Mouse (Mus musculus): ENCODE results near the gene Fcgr2b. TPM values are rescaled to one million over a fixed set of nuclear protein-coding genes. Genes with fewer than 3 reads are reported as not detected.
"Not testable (repeated sequence)": the region's sequence is repeated elsewhere in the genome, so short reads cannot be mapped to it uniquely, and the experiment has no call there.

Fcgr2b gene
- polyA plus RNA-seq, 1 experiment from 2014 or later: 1.8 TPM

- no peaks in the 10 kb centered on the region for H3K36me3 ChIP-seq (replicated peaks)
- H3K27ac ChIP-seq: no peak overlapping the region
- no peak for ATAC-seq (replicated peaks)
- H3K4me3 ChIP-seq: no peak overlapping the region
- H3K9me3 ChIP-seq: no peaks in the 10 kb centered on the region
- 85% methylated on average over 4 of the region's 4 CpGs for WGBS
- no peak overlapping the region for H3K9ac ChIP-seq
- H3K4me2 ChIP-seq: no peak overlapping the region
- no peaks in the 10 kb centered on the region for H3K27me3 ChIP-seq (replicated peaks)
- no peaks in the 10 kb centered on the region for H3K4me1 ChIP-seq
These were observed 3.4 kb downstream of the Fcgr2b start for GRCm38 (mm10) chr1:170972936-170973335.

- no peak for ATAC-seq (replicated peaks)
- H3K27ac ChIP-seq: no peak overlapping the region
- H3K4me2 ChIP-seq: no peak overlapping the region
- WGBS: 86% methylated on average over 6 of the region's 6 CpGs
- H3K4me3 ChIP-seq: no peak overlapping the region
- no peak overlapping the region for H3K9ac ChIP-seq
- H3K36me3 ChIP-seq (replicated peaks): no peaks in the 10 kb centered on the region
- no peaks in the 10 kb centered on the region for H3K9me3 ChIP-seq
- H3K27me3 ChIP-seq (replicated peaks): no peaks in the 10 kb centered on the region
- no peaks in the 10 kb centered on the region for H3K4me1 ChIP-seq
These were observed 3.9 kb downstream of the Fcgr2b start for GRCm38 (mm10) chr1:170972494-170972893.

DNA sequence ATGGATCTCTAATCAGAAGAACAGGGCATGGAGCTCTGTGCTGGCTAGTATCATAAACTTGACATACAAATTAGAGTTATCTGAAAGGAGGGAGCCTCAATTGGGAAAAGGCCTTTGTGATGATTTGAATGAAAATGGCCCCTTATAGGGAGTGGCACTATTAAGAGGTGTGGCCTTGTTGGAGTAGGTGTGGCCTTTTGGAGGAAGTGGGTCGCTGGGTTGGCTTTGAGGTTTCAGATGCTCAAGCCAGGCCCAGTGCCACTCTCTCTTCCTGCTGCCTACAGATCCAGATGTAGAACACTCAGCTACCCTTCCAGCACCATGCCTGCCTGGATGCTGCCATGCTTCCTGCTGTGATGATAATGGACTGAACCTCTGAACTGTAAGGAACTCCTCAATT, 7.8 kb downstream of the Fcgr2b start:
- Histone ChIP-seq H3K4me3 (no peak overlapping the region), H3K9me3 (no peaks in the 10 kb centered on the region), H3K4me2 (no peak overlapping the region), H3K27ac (no peak overlapping the region), H3K36me3 (replicated peaks) (no peaks in the 10 kb centered on the region), H3K4me1 (no peaks in the 10 kb centered on the region), H3K27me3 (replicated peaks) (no peaks in the 10 kb centered on the region), H3K9ac (no peak overlapping the region)
- WGBS: 91% methylated on average over 1 of the region's 1 CpGs
- no peak for ATAC-seq (replicated peaks)

DNA sequence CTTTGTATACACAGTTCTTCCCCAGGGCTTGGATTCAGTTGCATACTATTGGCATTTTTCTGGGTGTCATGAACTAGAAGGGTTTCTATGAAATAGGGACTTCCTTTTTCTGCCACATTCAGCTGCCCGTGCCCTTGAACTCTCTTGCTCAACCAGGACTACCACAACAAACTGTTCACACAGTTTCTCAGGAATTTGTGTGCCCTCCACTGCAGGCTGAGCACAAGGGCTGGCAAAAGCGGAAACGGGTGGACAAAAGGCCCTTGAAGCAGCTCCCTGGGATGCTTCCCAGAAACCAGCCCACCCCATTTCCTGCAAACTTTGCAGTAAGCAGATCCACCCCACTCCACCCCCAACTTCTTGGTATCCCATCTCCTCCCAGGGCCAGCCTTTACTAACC, 8.8 kb downstream of the Fcgr2b start:
- H3K36me3 ChIP-seq (replicated peaks): no peaks in the 10 kb centered on the region
- no peak overlapping the region for H3K9ac ChIP-seq
- WGBS: 76% methylated on average over 3 of the region's 3 CpGs
- no peaks in the 10 kb centered on the region for H3K4me1 ChIP-seq
- no peak for ATAC-seq (replicated peaks)
- H3K4me2 ChIP-seq: no peak overlapping the region
- H3K27ac ChIP-seq: no peak overlapping the region
- H3K27me3 ChIP-seq (replicated peaks): no peaks in the 10 kb centered on the region
- H3K4me3 ChIP-seq: no peak overlapping the region
- H3K9me3 ChIP-seq: no peaks in the 10 kb centered on the region

DNA sequence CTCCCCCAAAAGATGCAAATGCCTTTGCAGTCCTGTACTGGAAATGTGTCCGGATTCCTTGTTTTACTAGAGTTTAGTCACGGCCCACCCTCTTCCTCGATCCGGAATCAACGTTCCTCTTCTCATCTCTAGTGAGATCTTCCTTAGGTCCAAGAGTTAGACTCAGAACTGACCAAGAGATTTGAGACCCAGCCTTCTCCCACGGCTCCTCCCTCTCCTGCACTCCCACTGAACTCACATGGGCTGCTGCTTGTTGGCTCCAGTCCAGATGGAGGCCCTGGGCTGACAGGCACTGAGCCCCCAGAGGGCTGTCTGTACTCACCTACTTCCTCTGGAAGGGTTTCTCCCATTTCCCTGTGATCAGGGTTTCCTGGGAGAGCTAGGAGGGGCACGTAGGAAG, 13.3 kb downstream of the Fcgr2b start:
- no peak overlapping the region for H3K27ac ChIP-seq
- H3K36me3 ChIP-seq (replicated peaks): no peaks in the 10 kb centered on the region
- 77% methylated on average over 7 of the region's 7 CpGs for WGBS
- H3K9ac ChIP-seq: no peak overlapping the region
- ATAC-seq (replicated peaks): no peak
- H3K27me3 ChIP-seq (replicated peaks): no peaks in the 10 kb centered on the region
- no peaks in the 10 kb centered on the region for H3K9me3 ChIP-seq
- no peak overlapping the region for H3K4me3 ChIP-seq
- no peak overlapping the region for H3K4me2 ChIP-seq
- no peaks in the 10 kb centered on the region for H3K4me1 ChIP-seq

DNA sequence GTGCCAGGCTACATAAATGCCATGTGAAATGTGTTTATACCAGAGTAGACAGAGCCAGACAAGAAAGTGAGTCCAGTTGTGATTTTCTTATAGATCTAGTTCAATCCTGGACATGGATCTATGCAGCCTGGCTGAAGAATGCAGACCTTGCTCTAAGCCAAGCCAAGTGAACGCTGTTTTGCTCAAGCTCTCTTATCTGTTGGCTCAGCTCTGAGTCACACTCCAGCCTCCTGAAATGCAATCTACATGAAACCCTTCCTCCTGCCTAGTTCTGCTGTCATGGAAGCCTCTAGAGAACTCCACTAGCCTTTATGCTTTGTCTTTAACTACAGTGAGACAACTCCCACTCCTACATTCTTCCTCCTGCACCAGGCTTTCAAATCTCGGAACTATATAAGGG, 14.0 kb downstream of the Fcgr2b start:
- H3K9ac ChIP-seq: no peak overlapping the region
- ATAC-seq (replicated peaks): no peak
- no peak overlapping the region for H3K27ac ChIP-seq
- H3K4me1 ChIP-seq: no peaks in the 10 kb centered on the region
- no peaks in the 10 kb centered on the region for H3K36me3 ChIP-seq (replicated peaks)
- no peak overlapping the region for H3K4me2 ChIP-seq
- 82% methylated on average over 2 of the region's 2 CpGs for WGBS
- H3K27me3 ChIP-seq (replicated peaks): no peaks in the 10 kb centered on the region
- no peak overlapping the region for H3K4me3 ChIP-seq
- no peaks in the 10 kb centered on the region for H3K9me3 ChIP-seq

DNA sequence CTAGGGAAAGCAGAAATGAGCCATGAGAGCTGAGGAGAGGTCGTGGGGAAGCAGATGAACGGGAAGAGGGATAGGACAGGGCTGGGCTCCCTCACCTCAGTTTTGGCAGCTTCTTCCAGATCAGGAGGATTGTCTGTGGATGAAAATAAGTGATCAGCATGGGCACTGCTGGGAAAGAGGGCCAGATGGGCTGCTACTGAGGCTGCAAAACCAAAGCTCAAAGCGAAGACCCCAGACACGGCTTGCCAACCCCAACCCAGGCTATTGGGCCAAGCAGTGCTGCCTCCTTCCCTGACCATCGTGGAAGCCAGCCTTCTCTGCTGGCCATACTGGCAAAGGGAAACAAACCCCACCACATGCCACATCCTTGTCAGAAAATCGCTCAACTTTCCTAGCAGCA, 15.2 kb downstream of the Fcgr2b start:
- H3K4me1 ChIP-seq: no peaks in the 10 kb centered on the region

DNA sequence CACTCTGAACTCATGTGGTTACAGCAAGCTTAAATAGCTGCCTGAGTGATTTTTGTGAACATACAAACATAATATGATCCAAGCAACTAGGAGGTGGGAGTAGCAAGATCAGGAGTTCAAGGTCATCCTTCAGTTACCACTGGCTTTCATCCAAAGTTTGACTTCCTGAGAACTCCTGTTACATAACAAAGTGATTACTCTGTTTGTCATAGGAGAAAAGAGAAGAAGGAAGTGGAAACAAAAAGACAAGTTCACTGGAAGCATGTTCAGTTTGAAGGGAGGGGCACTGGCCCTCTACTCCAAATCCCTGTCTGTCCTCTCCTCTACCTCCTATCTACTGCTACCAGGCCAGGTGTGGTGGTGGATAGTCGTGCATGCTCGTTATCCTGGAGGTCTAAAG, 16.6 kb downstream of the Fcgr2b start:
- Histone ChIP-seq H3K4me1 (no peaks in the 10 kb centered on the region), H3K27me3 (replicated peaks) (no peaks in the 10 kb centered on the region), H3K4me3 (no peak overlapping the region), H3K27ac (no peak overlapping the region), H3K4me2 (no peak overlapping the region), H3K9ac (no peak overlapping the region), H3K9me3 (no peaks in the 10 kb centered on the region), H3K36me3 (replicated peaks) (no peaks in the 10 kb centered on the region)
- WGBS: 81% methylated on average over 2 of the region's 2 CpGs
- ATAC-seq (replicated peaks): no peak

More for the DNA sequence above, 15.2 kb downstream of the Fcgr2b start:
- WGBS: 85% methylated on average over 6 of the region's 6 CpGs
- Histone ChIP-seq H3K9ac (no peak overlapping the region), H3K9me3 (no peaks in the 10 kb centered on the region), H3K27me3 (replicated peaks) (no peaks in the 10 kb centered on the region), H3K36me3 (replicated peaks) (no peaks in the 10 kb centered on the region), H3K4me3 (no peak overlapping the region), H3K27ac (no peak overlapping the region), H3K4me2 (no peak overlapping the region)
- ATAC-seq (replicated peaks): no peak

DNA sequence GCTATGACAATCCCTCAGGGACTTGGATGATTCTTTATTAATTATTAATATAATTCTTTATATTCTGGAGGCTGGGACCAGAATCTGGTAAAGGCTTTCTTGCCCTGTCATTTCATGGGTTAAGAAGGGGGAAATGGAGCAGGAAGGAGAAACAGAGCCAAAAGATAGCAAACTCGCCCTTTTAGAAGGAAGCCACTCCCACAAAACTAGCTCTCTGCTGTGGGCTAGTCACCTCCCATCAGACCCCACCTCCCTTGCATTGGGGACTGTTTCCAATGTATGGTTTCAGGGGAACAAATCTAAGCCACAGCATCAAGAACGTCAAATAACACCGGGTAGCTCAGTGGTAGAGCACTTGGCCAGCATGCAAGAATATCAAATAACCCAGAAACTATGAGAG, 18.1 kb downstream of the Fcgr2b start:
- Histone ChIP-seq H3K27ac (no peak overlapping the region), H3K4me2 (no peak overlapping the region), H3K36me3 (replicated peaks) (no peaks in the 10 kb centered on the region), H3K27me3 (replicated peaks) (no peaks in the 10 kb centered on the region), H3K4me3 (no peak overlapping the region), H3K9ac (no peak overlapping the region), H3K4me1 (no peaks in the 10 kb centered on the region), H3K9me3 (no peaks in the 10 kb centered on the region)
- no peak for ATAC-seq (replicated peaks)
- WGBS: 68% methylated on average over 3 of the region's 3 CpGs

DNA sequence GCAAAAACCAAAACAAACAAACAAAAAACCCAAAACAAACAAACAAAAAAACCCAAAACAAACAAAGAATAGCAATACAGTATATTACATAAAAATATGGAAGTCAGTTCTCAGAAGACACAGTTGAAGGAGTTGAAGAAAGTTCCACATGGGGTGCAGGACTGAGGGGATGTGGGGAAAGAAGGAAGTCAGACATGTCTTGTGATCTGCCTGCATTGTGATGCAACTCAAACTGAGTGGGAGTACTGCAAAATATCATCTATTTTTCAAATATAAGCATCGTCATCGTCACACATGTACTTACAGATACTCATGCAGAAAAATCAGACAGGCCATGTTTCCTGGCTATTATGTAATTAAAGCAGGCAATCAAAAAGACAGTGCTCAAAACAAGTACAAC, 23.2 kb downstream of the Fcgr2b start:
- no peak overlapping the region for H3K4me2 ChIP-seq
- no peaks in the 10 kb centered on the region for H3K27me3 ChIP-seq (replicated peaks)
- H3K27ac ChIP-seq: no peak overlapping the region
- H3K9me3 ChIP-seq: no peaks in the 10 kb centered on the region
- no peak overlapping the region for H3K4me3 ChIP-seq
- ATAC-seq (replicated peaks): no peak
- no peaks in the 10 kb centered on the region for H3K4me1 ChIP-seq
- H3K9ac ChIP-seq: no peak overlapping the region
- H3K36me3 ChIP-seq (replicated peaks): no peaks in the 10 kb centered on the region
- WGBS: 91% methylated on average over 2 of the region's 2 CpGs

- no peak for ATAC-seq (replicated peaks)
- Histone ChIP-seq H3K4me2 (no peak overlapping the region), H3K9me3 (no peaks in the 10 kb centered on the region), H3K9ac (no peak overlapping the region), H3K4me3 (no peak overlapping the region), H3K36me3 (replicated peaks) (no peaks in the 10 kb centered on the region), H3K4me1 (no peaks in the 10 kb centered on the region), H3K27me3 (replicated peaks) (no peaks in the 10 kb centered on the region), H3K27ac (no peak overlapping the region)
- WGBS: 59% methylated on average over 3 of the region's 3 CpGs
These were observed 25.6 kb downstream of the Fcgr2b start for GRCm38 (mm10) chr1:170950772-170951171.

DNA sequence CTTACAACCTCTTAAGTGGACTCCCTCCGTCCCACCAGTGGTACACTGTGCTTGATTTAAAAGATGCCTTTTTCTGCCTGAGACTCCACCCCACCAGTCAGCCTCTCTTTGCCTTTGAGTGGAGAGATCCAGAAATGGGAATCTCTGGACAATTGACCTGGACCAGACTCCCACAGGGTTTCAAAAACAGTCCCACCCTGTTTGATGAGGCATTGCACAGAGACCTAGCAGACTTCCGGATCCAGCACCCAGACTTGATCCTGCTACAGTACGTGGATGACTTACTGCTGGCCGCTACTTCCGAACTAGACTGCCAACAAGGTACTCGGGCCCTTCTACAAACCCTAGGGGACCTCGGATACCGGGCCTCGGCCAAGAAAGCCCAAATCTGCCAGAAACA, 31.4 kb downstream of the Fcgr2b start:
- H3K9ac ChIP-seq; H3K4me3 ChIP-seq; H3K4me1 ChIP-seq; H3K4me2 ChIP-seq; H3K9me3 ChIP-seq; ATAC-seq (replicated peaks); H3K27ac ChIP-seq; H3K27me3 ChIP-seq (replicated peaks); H3K36me3 ChIP-seq (replicated peaks): not testable (repeated sequence)
- WGBS: 94% methylated on average over 9 of the region's 9 CpGs

DNA sequence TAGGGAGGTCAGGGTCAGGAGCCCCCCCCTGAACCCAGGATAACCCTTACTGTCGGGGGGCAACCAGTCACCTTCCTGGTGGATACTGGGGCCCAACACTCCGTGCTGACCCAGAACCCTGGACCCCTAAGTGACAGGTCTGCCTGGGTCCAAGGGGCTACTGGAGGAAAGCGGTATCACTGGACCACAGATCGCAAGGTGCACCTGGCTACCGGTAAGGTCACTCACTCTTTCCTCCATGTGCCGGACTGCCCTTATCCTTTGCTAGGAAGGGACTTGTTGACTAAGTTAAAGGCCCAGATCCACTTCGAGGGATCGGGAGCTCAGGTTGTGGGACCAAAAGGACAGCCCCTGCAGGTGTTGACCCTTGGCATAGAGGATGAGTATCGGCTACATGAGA, 32.2 kb downstream of the Fcgr2b start:
- 96% methylated on average over 9 of the region's 9 CpGs for WGBS
- not testable (repeated sequence) for H3K4me1 ChIP-seq; H3K27ac ChIP-seq; H3K27me3 ChIP-seq (replicated peaks); H3K9ac ChIP-seq; H3K4me3 ChIP-seq; H3K36me3 ChIP-seq (replicated peaks); ATAC-seq (replicated peaks); H3K4me2 ChIP-seq; H3K9me3 ChIP-seq

- Histone ChIP-seq H3K9me3 (no peaks in the 10 kb centered on the region), H3K27ac (no peak overlapping the region), H3K9ac (no peak overlapping the region), H3K4me2 (no peak overlapping the region), H3K27me3 (replicated peaks) (no peaks in the 10 kb centered on the region), H3K4me1 (no peaks in the 10 kb centered on the region), H3K4me3 (no peak overlapping the region), H3K36me3 (replicated peaks) (no peaks in the 10 kb centered on the region)
- no peak for ATAC-seq (replicated peaks)
- WGBS: 88% methylated on average over 12 of the region's 12 CpGs
These were observed 37.1 kb downstream of the Fcgr2b start for GRCm38 (mm10) chr1:170939255-170939654.
